Mouse (Mus musculus): ENCODE data around the gene Fbxo27.

- TF ChIP-seq CTCF (IDR thresholded peaks at IDR 0.05 in 2 of 3, conservative IDR thresholded peaks at IDR 0.05 in 1 of 3; ENCODE audit: control insufficient read depth in 1 of 3, insufficient read depth in 1 of 3, low read depth in 2 of 3, low read length in 3 of 3, poor library complexity in 1 of 3, severe bottlenecking in 1 of 3) (no peak), ZMIZ1 (IDR thresholded peaks at IDR 0.05; ENCODE audit: low read depth, low read length) (no peak), UBTF (IDR thresholded peaks at IDR 0.05; ENCODE audit: borderline replicate concordance, insufficient read depth, low read depth, low read length) (no peak), POLR2A (IDR thresholded peaks at IDR 0.05; ENCODE audit: control insufficient read depth in 1 of 2, insufficient read depth in 1 of 2, low read depth in 1 of 2, low read length in 2 of 2, poor library complexity in 1 of 2) (no peak), EP300 (IDR thresholded peaks at IDR 0.05; ENCODE audit: low read depth in 1 of 2, low read length in 2 of 2) (no peak), CHD2 (IDR thresholded peaks at IDR 0.05; ENCODE audit: low read length) (no peak), MAZ (IDR thresholded peaks at IDR 0.05; ENCODE audit: low read depth, low read length) (no peak), NRF1 (IDR thresholded peaks at IDR 0.05; ENCODE audit: insufficient read depth, low read depth, low read length, poor library complexity, severe bottlenecking) (no peak), POLR2AphosphoS5 (IDR thresholded peaks at IDR 0.05; ENCODE audit: borderline replicate concordance, low read depth, low read length) (no peak)
Observed at GRCm38 (mm10) chr7:28676811-28677541, 15.7 kb upstream of the Fbxo27 start.

All from MEL (cell line).